Mouse (Mus musculus) cerebral cortex, adult 2 months (tissue): ENCODE measurements around the gene Clcn7.

Experiments used
- WGBS: fragments of 180-500 bp; shearing (Covaris S2); methylation state at CpG from one replicate; pipeline ENCODE4 v1.1.7; 2018; 5-methylcytosine and 5-hydroxymethylcytosine counted together

Gene Clcn7

DNA sequence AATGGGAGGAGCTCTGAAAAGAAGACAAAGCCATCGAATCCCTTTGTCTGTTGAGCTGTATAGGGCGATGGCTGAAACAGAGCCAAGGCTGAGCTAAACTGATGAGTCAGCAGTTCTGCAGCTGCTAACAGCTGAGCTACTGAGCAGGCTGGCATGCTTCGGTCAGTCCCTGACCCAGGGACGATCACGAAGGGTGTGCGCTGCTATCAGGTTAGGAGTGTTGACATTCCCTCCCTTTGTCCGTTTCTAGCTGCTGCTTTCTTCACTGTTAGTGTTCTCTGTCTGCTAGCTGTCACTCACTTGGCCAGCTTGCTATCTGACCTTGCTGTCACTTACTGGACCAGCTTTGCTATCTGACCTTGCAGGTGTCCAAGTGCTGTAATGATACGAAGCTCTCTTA is 6.1 kb upstream of the Clcn7 start:
- WGBS, result 54% methylated on average over 8 of the region's 8 CpGs

DNA sequence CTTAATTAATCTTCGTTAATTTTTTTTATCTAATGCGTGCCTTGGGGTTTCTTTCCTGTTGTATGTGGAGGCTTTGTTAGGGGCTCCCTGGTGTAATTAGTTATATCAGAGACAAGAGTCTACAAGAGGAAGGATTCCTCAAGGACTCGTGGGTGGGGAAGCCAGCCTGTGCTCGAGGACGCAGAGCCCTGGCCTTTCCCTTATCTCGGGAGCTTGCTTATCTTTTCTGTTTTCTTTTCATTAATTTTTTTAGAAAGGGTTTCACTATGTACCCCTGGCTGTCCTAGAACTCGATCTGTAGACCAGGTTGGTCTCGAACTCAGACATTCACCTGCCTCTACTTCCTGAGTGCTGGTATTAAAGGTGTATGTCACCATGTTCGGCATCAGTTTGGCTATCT is 5.5 kb upstream of the Clcn7 start:
- WGBS, result 75% methylated on average over 9 of the region's 9 CpGs

GRCm38 (mm10) chr17:25130060-25130459 is 3.1 kb upstream of the Clcn7 start:
- WGBS, result 91% methylated on average over 1 of the region's 1 CpGs

DNA sequence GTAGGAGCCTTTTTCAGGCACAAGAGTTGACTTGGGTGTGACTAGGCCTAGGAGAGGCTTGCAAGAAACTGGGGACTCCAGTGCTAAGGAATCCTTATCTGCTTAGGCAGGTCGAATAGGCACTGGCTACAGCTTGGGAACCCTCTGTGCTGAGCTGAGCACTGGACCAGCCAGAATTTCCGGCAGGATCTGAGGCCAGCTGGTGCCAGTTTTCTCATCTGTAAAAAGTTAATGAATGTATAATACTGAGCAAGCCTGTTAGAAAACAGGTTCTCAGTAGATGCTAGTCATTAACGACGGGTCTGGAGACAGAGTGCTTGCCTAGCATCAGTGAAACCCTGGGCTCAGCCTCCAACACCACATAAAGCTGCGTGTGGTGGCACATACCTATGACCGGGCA is 2.4 kb downstream of the Clcn7 start:
- WGBS, result 80% methylated on average over 6 of the region's 6 CpGs

DNA sequence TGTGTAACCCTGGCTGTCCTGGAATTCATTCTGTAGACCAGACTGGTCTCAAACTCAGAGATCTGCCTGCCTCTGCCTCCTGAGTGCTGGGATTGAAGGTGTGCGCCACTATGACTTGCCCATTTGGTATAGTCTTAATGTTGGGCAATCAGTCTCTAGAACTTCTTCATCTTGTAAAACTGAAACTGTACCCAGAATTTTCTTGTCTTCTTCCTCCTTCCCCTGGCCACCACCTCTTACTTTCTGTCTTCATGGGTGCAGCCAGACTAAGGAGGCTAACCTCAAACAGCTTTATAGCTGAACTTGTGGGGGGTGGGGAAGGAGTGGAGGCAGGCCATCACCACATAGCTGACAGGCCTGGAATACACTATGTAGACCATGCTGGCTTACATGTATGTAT is 5.6 kb downstream of the Clcn7 start:
- WGBS, result 96% methylated on average over 1 of the region's 1 CpGs

- WGBS, result 59% methylated on average over 4 of the region's 4 CpGs
Measured at GRCm38 (mm10) chr17:25139960-25140359, 6.8 kb downstream of the Clcn7 start.

- WGBS, result 89% methylated on average over 1 of the region's 1 CpGs
Measured at GRCm38 (mm10) chr17:25162161-25162560, 29.0 kb downstream of the Clcn7 start, which contains the start of gene Ccdc154. TSS of gene Ccdc154 (plus strand) at chr17:25162461.

GRCm38 (mm10) chr17:25163387-25163786 is 30.2 kb downstream of the Clcn7 start:
- WGBS, result 81% methylated on average over 7 of the region's 7 CpGs

DNA sequence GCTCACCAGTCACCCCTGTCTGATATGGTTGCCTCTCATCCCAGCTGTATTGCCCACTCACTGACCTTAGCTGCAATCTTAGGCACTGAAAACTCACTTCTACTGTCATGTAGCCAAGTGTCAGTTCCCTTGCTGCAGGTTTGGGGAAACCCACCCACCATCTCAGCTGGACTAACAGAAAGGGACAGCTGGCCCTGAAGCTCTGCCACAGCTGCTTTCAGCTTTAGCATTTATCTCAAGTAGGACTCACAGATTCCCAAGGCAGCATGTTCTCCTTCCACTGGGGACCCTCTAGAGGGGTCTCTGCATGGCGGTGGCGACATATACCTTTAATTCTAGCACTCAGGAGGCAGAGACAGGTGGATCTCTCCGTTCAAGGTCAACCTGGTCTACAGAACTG is 31.6 kb downstream of the Clcn7 start:
- WGBS, result 93% methylated on average over 3 of the region's 3 CpGs

- WGBS, result 73% methylated on average over 6 of the region's 6 CpGs
Measured at GRCm38 (mm10) chr17:25165970-25166671, 32.9 kb downstream of the Clcn7 start.

DNA sequence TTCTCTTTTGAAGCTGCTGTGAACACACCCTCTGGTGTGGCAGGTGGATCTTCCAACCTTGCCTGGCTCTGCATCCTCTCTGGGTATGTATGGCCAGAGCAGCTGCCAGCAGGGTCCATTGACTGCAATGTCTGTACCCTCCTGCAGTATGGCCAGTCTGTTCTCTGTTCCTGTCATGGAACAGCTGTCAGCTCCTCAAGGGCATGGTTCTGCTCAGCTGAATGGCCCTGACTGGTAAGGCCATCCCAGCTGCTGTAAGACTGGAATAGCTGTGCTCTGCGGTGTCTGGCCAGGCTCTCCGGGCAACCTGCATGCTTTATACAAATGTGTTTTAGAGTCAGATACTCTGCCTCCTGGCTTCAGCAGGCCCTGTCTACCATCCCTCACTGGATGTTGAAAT is 36.5 kb downstream of the Clcn7 start:
- WGBS, result 90% methylated on average over 2 of the region's 2 CpGs

- WGBS, result 85% methylated on average over 3 of the region's 3 CpGs
Measured at GRCm38 (mm10) chr17:25172558-25172957, 39.4 kb downstream of the Clcn7 start.

- 71% methylated on average over 9 of the region's 9 CpGs for WGBS
Measured at GRCm38 (mm10) chr17:25175411-25175810, 42.2 kb downstream of the Clcn7 start, which contains the start of gene Gm38655. TSS of gene Gm38655 (minus strand) at chr17:25175471.

- WGBS, result under 1% methylated on average over 50 of the region's 50 CpGs
Measured at GRCm38 (mm10) chr17:25184129-25184691, 51.0 kb downstream of the Clcn7 start, which contains the start of gene BC003965. TSS of gene BC003965 (plus strand) at chr17:25184554.

GRCm38 (mm10) chr17:25184961-25185360 is 51.8 kb downstream of the Clcn7 start:
- WGBS, result 6% methylated on average over 17 of the region's 17 CpGs

GRCm38 (mm10) chr17:25187784-25188149 is 54.6 kb downstream of the Clcn7 start:
- WGBS, result 5% methylated on average over 11 of the region's 11 CpGs

DNA sequence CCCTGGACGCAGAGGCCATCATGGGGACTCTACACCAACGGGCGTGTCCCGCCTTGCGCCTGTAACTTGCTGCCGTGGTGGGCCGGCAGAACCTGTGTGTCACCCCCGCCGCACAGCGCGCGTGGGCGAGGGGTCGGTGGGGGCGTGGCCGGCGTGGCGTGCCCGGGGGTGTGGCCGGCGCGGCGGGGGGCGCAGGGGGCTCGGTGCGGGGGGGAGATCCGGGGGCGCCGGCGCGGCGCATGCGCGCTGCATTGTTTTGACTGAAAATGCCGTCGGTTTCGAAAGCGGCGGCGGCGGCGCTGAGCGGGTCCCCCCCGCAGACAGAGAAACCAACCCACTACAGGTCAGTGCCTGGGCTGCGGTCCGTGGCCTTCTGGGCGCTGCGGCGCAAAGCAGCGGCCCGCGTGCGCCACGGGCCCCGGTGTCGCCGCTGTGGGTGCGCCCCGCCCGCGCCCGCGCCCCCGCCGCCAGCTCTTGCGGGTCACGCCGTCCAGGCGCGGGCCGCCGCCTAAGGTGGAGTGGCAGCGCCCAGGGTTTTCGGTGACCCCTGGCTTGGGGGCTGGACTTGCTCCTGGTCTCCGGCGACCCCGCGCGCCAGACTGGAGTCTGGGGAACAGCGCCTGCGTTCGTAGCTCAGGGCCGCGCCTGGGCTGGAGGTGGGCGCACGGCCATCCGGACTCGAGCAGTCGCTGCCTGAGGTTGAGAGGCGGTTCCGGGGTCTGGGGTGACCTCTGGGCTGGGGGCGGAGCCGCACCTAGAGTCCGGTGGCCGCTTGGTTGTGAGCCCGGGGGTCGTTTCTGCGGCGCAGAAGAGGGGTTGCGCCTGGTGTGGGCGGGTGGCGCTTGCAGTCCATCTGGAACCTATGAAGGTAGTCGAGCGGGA is 55.2 kb downstream of the Clcn7 start, which contains the start of gene Unkl:
Gene Unkl, plus strand, starts transcription at position 248 of the 882 bp plus-strand sequence.
- WGBS, result under 1% methylated on average over 101 of the region's 104 CpGs

DNA sequence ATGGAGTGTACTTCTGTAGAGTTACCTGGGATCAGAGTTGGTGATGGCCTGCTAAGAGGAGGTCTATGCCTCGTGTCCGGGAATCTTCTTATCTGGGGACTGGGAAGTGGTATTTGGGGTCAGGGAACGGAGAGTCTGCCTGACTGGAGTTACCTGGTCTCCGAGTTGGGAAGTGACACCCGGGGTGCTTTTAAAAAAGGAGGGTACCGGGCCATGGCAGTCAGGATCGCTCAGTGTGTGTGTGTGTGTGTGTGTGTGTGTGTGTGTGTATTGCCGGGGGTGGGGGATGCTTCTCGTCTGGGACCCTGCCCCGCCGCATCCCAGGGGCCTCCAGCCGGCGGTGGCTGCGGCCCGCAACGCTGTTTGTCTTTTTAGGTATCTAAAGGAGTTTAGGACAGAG is 55.9 kb downstream of the Clcn7 start:
- under 1% methylated on average over 16 of the region's 16 CpGs for WGBS

DNA sequence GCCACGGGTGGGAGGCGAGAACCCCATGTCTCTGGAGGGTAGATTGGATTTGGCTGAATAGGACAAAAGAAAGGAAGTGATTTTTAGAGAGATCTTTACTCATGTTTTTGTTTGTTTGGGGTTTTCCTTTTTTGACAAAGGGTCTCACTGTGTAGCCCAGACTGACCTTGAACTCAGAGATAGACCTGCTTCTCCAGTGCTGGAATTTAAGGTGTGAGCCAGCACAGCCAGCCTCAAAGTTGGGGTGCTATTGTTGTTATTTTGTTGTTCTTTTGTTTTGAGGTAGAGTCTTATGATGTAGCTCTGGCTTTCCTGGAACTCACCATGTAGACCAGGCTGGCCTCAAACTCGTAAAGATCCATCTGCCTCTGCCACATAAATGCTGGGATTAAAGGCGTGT is 69.2 kb downstream of the Clcn7 start:
- 82% methylated on average over 4 of the region's 4 CpGs for WGBS

DNA sequence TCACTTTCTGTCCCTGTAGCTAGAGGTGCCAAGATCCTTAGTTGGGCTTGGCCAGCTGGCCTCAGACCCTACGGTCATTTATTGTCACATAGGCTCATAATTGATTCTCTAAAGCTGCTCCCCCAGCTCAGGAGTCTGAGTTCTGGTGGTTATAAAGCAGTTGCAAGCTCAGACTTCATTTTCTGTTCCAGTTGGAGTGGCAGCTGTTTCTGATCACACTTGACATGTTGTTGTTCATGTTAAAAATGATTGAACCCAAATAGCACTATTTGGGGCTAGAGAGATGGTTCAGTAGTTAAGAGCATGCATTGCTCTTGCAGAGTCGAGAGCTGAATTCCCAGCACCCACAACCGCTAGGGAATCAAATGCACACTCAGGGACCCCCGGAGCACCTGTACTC is 76.8 kb downstream of the Clcn7 start:
- WGBS, result 91% methylated on average over 4 of the region's 4 CpGs

- WGBS, result 59% methylated on average over 15 of the region's 15 CpGs
Measured at GRCm38 (mm10) chr17:25210680-25211466, 77.7 kb downstream of the Clcn7 start.

DNA sequence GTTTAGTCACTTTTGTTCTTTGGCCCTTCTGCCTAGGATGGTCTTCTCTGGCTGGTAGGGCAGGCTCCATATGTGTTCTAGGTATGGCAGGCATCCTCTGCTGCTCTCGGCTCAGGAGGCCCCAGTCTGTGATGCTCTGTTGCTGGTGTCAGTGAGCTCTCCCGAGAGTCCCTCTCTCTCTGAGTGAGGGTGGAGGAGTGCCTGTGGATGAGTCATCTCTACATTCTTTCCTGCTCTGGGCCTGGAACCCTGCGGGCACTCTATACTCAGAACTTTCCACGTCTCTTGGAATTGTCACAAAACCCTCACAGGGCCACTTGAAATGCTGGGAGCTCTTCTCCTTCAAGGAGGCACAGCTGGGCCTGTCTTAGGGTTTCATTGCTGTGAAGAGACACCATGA is 78.5 kb downstream of the Clcn7 start:
- WGBS, result 53% methylated on average over 4 of the region's 4 CpGs
